Comparison of ENCODE assay signal across 8 mouse cellular contexts in genomic region chr9:21852128-21853091, GRCm38 (mm10). TPM values are rescaled to one million over a fixed set of nuclear protein-coding genes. Genes with fewer than 3 reads are reported as not detected.
DNase-seq lines count a peak whose midpoint lies in the region; ATAC-seq lines count a peak whose summit lies in the region.

Gene Dock6, minus strand, starts transcription at chr9:21852635.

- H3K27ac ChIP-seq in embryonic facial prominence, embryonic 10.5 days (replicated peaks) = peak within 1 kb of the TSS; percentile 91
- H3K27ac ChIP-seq in midbrain, embryonic 11.5 days (ENCODE audit: low read depth, low read length) = peak within 1 kb of the TSS; percentile 30; the same call in 1 of the 2 replicates

- no peaks in the 10 kb centered on the region for H3K9me3 ChIP-seq in embryonic facial prominence, embryonic 10.5 days
- no peaks in the 10 kb centered on the region for H3K9me3 ChIP-seq in midbrain, embryonic 11.5 days (ENCODE audit: control insufficient read depth, low read length)

- WGBS in embryonic facial prominence, embryonic 10.5 days = under 1% methylated on average over 68 of the region's 68 CpGs
- WGBS in midbrain, embryonic 11.5 days = under 1% methylated on average over 68 of the region's 68 CpGs

- H3K4me1 ChIP-seq in embryonic facial prominence, embryonic 10.5 days = peaks cover 56% of the 10 kb centered on the region
- H3K4me1 ChIP-seq in midbrain, embryonic 11.5 days (ENCODE audit: control insufficient read depth, insufficient read depth, low read length) = peaks cover 7% of the 10 kb centered on the region

- peak; percentile 94 for ATAC-seq in granulocyte monocyte progenitor cell, adult 5-6 weeks (replicated peaks; ENCODE audit: poor library complexity, severe bottlenecking)
- ATAC-seq in midbrain, embryonic 11.5 days (ENCODE audit: low FRiP score) = peak; percentile 92

- peak within 1 kb of the TSS; percentile 77 for H3K9ac ChIP-seq in midbrain, embryonic 11.5 days (ENCODE audit: low read length)

- H3K4me3 ChIP-seq in embryonic facial prominence, embryonic 10.5 days = peak within 1 kb of the TSS; percentile 88
- peak within 1 kb of the TSS; percentile 65 for H3K4me3 ChIP-seq in midbrain, embryonic 11.5 days (ENCODE audit: low read depth, low read length)

- intact Hi-C loops in left cerebral cortex, postnatal 4 days (cut with DNase I) = no loop called here

- H3K36me3 ChIP-seq in embryonic facial prominence, embryonic 10.5 days (replicated peaks) = no peaks in the 10 kb centered on the region
- H3K36me3 ChIP-seq in midbrain, embryonic 11.5 days (ENCODE audit: control insufficient read depth, insufficient read depth, low read length) = no peaks in the 10 kb centered on the region

- DNase-seq in adrenal gland, postnatal 10 days = peak; percentile 94
- peak; percentile 95 for DNase-seq in embryonic facial prominence, embryonic 10.5 days (ENCODE audit: low spot score)
- DNase-seq in kidney, adult 11 months = peak; percentile 88
- peak; percentile 85 for DNase-seq in left cerebral cortex, postnatal 4 days
- DNase-seq in midbrain, embryonic 11.5 days (ENCODE audit: low spot score, missing footprints) = peak; percentile 99
- DNase-seq in right cerebral cortex, postnatal 4 days = peak; percentile 76
- DNase-seq in MN1 (ENCODE audit: low spot score) = no peak

- H3K4me2 ChIP-seq in midbrain, embryonic 11.5 days = peak within 1 kb of the TSS; percentile 73

- H3K27me3 ChIP-seq in embryonic facial prominence, embryonic 10.5 days (replicated peaks; ENCODE audit: low read depth, poor library complexity, severe bottlenecking) = no peaks in the 10 kb centered on the region
- H3K27me3 ChIP-seq in midbrain, embryonic 11.5 days (ENCODE audit: control insufficient read depth, insufficient read depth, low read length) = peaks cover 2% of the 10 kb centered on the region; the same call in 1 of the 2 replicates

RNA-seq across cellular contexts. Expression of gene Dock6, which starts in this region (rescaled TPM):
- 10 to 100 TPM; 40.1 to 56.3 TPM for total RNA-seq in adrenal gland, postnatal 10 days (2021)
- 27.2 and 28.0 TPM in 2 replicates for polyA plus RNA-seq in embryonic facial prominence, embryonic 10.5 days (2016; fragmentation: Nextera tagmentation; extraction: Ambion mirVana)
- total RNA-seq in granulocyte monocyte progenitor cell, adult 5-6 weeks (2014; fragmentation: Nextera tagmentation) = 4.2 TPM in 2 replicates
- total RNA-seq in granulocyte monocyte progenitor cell, adult 5-6 weeks (2017) = 0.52 and 5.6 TPM in 2 replicates
- 10 to 100 TPM; 28.9 to 29.2 TPM for total RNA-seq in left cerebral cortex, postnatal 4 days (2021)
- polyA plus RNA-seq in midbrain, embryonic 11.5 days (2014; fragmentation: Nextera tagmentation; extraction: Ambion mirVana) = 15.1 and 15.9 TPM in 2 replicates

Comparison
In these comparisons a context has a peak if more than half of its experiments do, and no peak if none do; other contexts are left out.
1. RNA of gene Dock6 (total RNA-seq): 40.1 to 56.3 TPM in adrenal gland, postnatal 10 days and 28.9 to 29.2 TPM in left cerebral cortex, postnatal 4 days; 0.52 to 5.6 TPM in granulocyte monocyte progenitor cell, adult 5-6 weeks; every median in the first group is over 4 times any median in the second.